Mouse (Mus musculus) liver, postnatal 0 days (tissue): ENCODE measurements around the gene Sdhaf1. TPM values are rescaled to one million over a fixed set of nuclear protein-coding genes. Genes with fewer than 3 reads are reported as not detected.

ENCODE experiments used
- ATAC-seq: fragments of 200-750 bp; cut with Nextera tagmentation; 2 replicates; pipeline ENCODE4 v1.8.0; 2017; ENCODE audit warnings: mild to moderate bottlenecking, moderate library complexity
- DNase-seq: peaks from one replicate; pipeline ENCODE4 v3.0.0-alpha.2; 2016
- H3K27ac ChIP-seq: fragments of 300-500 bp; sonication (generic); 2 replicates; pipeline ENCODE4 v1.5.1; 2014; ENCODE audit warnings: antibody characterized with exemption, moderate library complexity, mild to moderate bottlenecking, low read depth
- H3K27me3 ChIP-seq: fragments of 300-500 bp; sonication (generic); 2 replicates; pipeline ENCODE4 v1.6.1; 2014; ENCODE audit warnings: low read length, control low read depth, mixed read lengths; ENCODE audit not compliant: insufficient read depth
- H3K36me3 ChIP-seq: fragments of 300-500 bp; sonication (generic); replicated peaks from 2 replicates; pipeline ENCODE4 v1.6.1; 2014; ENCODE audit warnings: mild to moderate bottlenecking, control low read depth, low read length, moderate library complexity, mixed read lengths; ENCODE audit not compliant: insufficient read depth
- H3K4me1 ChIP-seq: fragments of 300-500 bp; sonication (generic); 2 replicates; pipeline ENCODE4 v1.6.1; 2014; ENCODE audit warnings: antibody characterized with exemption, mild to moderate bottlenecking, control low read depth; ENCODE audit not compliant: insufficient read depth
- H3K4me2 ChIP-seq: fragments of 300-500 bp; sonication (generic); 2 replicates; pipeline ENCODE4 v1.6.1; 2014; ENCODE audit warnings: low read depth, mild to moderate bottlenecking, low read length, moderate library complexity, mixed read lengths
- H3K4me3 ChIP-seq: fragments of 300-500 bp; sonication (generic); 2 replicates; pipeline ENCODE4 v1.5.1; 2014; ENCODE audit warnings: low read depth, low read length
- H3K9ac ChIP-seq: fragments of 300-500 bp; sonication (generic); replicated peaks from 2 replicates; pipeline ENCODE4 v1.6.1; 2014; ENCODE audit warnings: mild to moderate bottlenecking, moderate library complexity
- H3K9me3 ChIP-seq: fragments of 300-500 bp; sonication (generic); 2 replicates; pipeline ENCODE4 v1.6.1; 2016; ENCODE audit warnings: mild to moderate bottlenecking, control low read depth, low read length, mixed read lengths
- CTCF ChIP-seq: sonication (generic); IDR thresholded peaks from 2 replicates; pipeline ENCODE4 v1.5.1; 2016; ENCODE audit warnings: antibody characterized with exemption, low read depth
- EP300 ChIP-seq: IDR thresholded peaks from 2 replicates; pipeline ENCODE4 v1.6.1; 2016; ENCODE audit warnings: antibody characterized with exemption, low read depth, mild to moderate bottlenecking
- WGBS: fragments of 180-500 bp; shearing (Covaris S2); extraction: QIAGEN DNeasy Blood & Tissue Kit; methylation state at CpG from one replicate; pipeline ENCODE4 v1.1.7; 2014; ENCODE audit not compliant: insufficient replicate concordance; 5-methylcytosine and 5-hydroxymethylcytosine counted together
- polyA plus RNA-seq: library from polyadenylated mRNA; unstranded; fragments of >200 nt; fragmentation: Nextera tagmentation; extraction: Ambion mirVana; gene quantifications from 2 replicates; pipeline ENCODE4 v1.2.1, GENCODE M21; 2015

The Sdhaf1 gene
- polyA plus RNA-seq, 1 experiment from 2014 or later, result 14.0 TPM

DNA sequence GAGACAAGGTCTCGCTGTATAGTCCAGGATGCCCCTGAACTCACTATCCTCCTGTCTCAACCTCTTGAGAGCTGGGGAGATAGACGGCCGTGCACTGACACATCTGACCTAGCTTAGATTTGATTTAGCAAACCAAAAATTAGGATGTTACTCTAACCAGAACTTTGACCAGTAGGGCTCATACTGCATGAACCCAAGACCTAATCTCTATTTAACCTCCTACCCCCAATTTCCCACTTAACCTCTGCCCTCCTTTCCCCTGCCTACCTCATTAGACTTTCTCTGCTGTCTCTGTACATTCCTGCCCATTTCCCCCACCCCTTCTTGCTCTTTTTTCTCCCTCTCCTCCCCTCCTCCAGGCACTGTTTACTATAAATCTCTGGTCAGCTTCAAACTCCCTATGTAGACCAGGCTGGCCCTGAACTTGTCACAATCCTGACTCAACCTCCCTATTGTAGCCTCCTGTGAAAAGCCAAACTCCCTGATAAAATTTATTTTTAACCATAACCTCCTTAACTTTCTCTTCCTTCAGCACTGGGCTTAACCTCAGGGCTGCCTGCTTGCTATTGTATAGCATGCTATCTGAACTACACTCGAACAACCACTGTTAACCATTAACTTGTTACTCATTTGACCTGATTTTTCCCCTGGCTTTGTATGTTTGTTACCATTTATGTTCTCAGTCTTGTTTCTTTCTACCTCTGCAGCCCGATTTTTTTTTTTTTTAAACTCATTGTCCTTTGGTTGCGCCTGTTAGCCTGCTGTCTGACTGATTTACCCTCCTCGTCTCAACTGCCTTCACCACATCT, 34.9 kb upstream of the Sdhaf1 start:
- no peaks in the 10 kb centered on the region for H3K9me3 ChIP-seq
- peak overlapping the region; percentile 95 for H3K27ac ChIP-seq
- H3K4me1 ChIP-seq, result peaks cover 12% of the 10 kb centered on the region
- H3K4me3 ChIP-seq, result peak overlapping the region; percentile 27
- peak overlapping the region; percentile 65 for H3K4me2 ChIP-seq
- H3K9ac ChIP-seq, result peak overlapping the region; percentile 35; the same call in 1 of the 2 replicates
- no peaks in the 10 kb centered on the region for H3K36me3 ChIP-seq
- peak; percentile 67 for ATAC-seq
- no peaks in the 10 kb centered on the region for H3K27me3 ChIP-seq
- 50% methylated on average over 7 of the region's 7 CpGs for WGBS
- TF ChIP-seq EP300 (no peak), CTCF (no peak)
- DNase-seq, result no peak

DNA sequence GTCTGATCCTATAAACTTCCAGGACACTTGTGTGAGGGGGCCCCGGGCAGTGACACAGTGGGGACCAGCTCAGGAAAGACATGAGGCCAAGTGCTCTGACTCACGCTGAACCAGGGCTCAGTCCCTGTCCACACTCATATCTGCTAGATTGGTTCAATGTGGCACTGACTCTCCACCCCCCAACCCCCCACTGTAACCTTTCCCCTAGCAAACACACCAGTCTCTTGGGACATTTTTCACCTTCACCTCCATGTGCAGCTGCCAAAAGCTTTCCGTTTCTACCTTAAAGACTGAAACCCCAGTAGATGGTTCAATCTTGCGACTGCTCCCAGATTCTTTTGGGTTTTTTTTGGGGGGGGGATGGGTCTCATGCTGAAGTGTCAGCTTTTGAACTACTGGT, 30.4 kb upstream of the Sdhaf1 start:
- no peaks in the 10 kb centered on the region for H3K36me3 ChIP-seq
- peak overlapping the region; percentile 26; the same call in 1 of the 2 replicates for H3K9ac ChIP-seq
- WGBS, result 54% methylated on average over 3 of the region's 4 CpGs
- TF ChIP-seq EP300 (peak; percentile 38; the same call in 1 of the 2 replicates), CTCF (no peak)
- ATAC-seq (peak; percentile 70), DNase-seq (peak; percentile 62)
- H3K4me2 ChIP-seq, result peak overlapping the region; percentile 45
- no peaks in the 10 kb centered on the region for H3K9me3 ChIP-seq
- H3K27ac ChIP-seq, result peak overlapping the region; percentile 91
- H3K4me3 ChIP-seq, result no peak overlapping the region
- H3K27me3 ChIP-seq, result no peaks in the 10 kb centered on the region
- H3K4me1 ChIP-seq, result peaks cover 8% of the 10 kb centered on the region

DNA sequence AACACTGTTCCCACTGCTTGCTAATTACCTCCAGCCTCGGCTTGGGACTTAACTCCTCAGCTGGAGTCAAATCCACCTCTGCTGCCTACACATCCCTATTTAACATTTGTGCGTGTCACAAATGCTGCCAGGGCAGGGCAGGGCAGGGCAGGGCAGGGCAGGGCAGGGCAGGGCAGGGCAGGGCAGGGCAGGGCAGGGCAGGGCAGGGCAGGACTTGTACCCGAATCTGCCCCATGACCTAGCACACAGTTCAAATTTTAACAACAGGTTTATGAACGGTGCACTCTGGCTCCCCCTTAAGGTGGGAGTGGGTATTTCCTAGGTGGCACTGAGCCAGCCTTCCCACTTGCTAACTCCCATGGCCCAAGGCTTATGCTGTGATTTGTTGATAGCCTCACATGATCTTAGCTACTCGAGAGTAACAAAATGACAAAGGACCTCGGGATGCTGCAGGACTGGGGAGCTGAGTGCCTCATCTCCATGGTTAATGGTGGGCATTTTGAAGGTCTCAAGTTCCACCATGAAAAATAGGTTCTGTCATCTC, 29.7 kb upstream of the Sdhaf1 start:
- H3K9me3 ChIP-seq, result no peaks in the 10 kb centered on the region
- H3K4me3 ChIP-seq, result no peak overlapping the region
- H3K36me3 ChIP-seq, result no peaks in the 10 kb centered on the region
- 0 out of 2 replicates have a peak, but pooled peaks cover 3% of the 10 kb centered on the region for H3K27me3 ChIP-seq
- H3K27ac ChIP-seq, result peak overlapping the region; percentile 91
- H3K9ac ChIP-seq, result no peak overlapping the region
- 19% methylated on average over 6 of the region's 6 CpGs for WGBS
- H3K4me2 ChIP-seq, result no peak overlapping the region
- DNase-seq (peak; percentile 81), ATAC-seq (peak; percentile 78)
- TF ChIP-seq EP300, result no peak
- TF ChIP-seq CTCF, result peak; percentile 81
- H3K4me1 ChIP-seq, result peaks cover 8% of the 10 kb centered on the region

DNA sequence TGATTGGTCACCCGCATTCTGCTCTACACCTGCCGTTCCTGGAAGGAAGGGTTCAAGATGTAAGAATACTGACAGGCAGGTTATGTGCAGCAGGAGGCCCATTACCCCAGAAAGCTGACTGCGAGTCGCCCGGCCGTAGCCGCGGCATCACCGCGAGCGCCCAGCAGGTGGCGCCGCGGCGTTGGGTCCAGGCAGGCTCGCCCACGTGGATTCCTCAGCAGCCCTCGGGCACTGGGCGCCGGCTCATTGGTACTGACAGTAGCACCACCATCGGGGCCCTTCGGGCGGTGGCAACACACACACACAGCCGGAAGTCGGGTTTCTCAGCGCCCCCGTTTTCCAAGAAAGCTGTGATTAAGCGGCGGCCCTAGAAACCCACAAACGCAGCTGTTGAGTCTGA, 24.1 kb upstream of the Sdhaf1 start:
- Histone ChIP-seq H3K27me3 (peaks cover 14% of the 10 kb centered on the region; the same call in 1 of the 2 replicates), H3K36me3 (no peaks in the 10 kb centered on the region), H3K4me3 (no peak overlapping the region), H3K9ac (no peak overlapping the region), H3K9me3 (no peaks in the 10 kb centered on the region), H3K27ac (no peak overlapping the region), H3K4me1 (no peaks in the 10 kb centered on the region), H3K4me2 (no peak overlapping the region)
- TF ChIP-seq EP300 (no peak), CTCF (peak; percentile 88)
- ATAC-seq (peak; percentile 72), DNase-seq (peak; percentile 80)
- WGBS, result 2% methylated on average over 30 of the region's 30 CpGs

DNA sequence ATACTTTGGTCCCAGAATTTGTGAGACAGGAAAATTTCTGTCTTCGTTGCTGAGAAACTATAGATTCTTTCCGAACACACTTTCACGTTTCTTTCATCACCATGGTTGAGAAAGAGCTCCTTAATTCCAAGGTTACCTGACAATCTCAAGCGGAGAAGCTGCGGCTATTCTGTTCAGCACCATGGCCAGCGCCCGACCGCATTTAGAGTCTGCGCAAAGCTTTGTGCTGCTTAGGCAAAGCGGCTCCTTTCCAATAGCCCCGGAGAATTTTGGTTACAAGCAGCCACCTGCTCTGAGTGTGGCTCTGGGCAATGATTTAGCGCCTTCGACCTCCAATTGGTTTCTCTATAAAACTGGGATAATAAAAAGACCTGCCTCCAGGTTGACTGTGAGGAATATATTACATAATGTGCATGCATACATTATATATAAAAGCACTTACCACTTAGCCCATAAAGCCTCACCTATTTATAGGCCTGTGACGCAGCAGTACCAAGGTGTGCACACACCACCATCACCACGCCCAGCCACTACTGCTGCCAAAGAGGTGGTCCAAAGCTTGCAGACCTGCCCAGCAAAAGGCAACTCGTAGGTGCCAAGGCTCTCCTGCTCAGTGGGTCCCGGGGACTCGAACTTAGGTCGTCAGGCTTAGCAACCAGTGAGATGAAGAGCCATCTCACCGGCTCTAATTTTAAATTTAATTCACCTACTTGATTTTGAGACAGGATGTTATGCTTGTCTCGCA, 23.1 kb upstream of the Sdhaf1 start:
- no peak overlapping the region for H3K4me3 ChIP-seq
- ATAC-seq, result no peak
- H3K4me1 ChIP-seq, result no peaks in the 10 kb centered on the region
- no peak overlapping the region for H3K4me2 ChIP-seq
- H3K36me3 ChIP-seq, result no peaks in the 10 kb centered on the region
- no peak overlapping the region for H3K27ac ChIP-seq
- TF ChIP-seq EP300 (no peak), CTCF (no peak)
- 23% methylated on average over 21 of the region's 21 CpGs for WGBS
- peaks cover 14% of the 10 kb centered on the region; the same call in 1 of the 2 replicates for H3K27me3 ChIP-seq
- H3K9ac ChIP-seq, result no peak overlapping the region
- H3K9me3 ChIP-seq, result no peaks in the 10 kb centered on the region
- peak; percentile 79 for DNase-seq

DNA sequence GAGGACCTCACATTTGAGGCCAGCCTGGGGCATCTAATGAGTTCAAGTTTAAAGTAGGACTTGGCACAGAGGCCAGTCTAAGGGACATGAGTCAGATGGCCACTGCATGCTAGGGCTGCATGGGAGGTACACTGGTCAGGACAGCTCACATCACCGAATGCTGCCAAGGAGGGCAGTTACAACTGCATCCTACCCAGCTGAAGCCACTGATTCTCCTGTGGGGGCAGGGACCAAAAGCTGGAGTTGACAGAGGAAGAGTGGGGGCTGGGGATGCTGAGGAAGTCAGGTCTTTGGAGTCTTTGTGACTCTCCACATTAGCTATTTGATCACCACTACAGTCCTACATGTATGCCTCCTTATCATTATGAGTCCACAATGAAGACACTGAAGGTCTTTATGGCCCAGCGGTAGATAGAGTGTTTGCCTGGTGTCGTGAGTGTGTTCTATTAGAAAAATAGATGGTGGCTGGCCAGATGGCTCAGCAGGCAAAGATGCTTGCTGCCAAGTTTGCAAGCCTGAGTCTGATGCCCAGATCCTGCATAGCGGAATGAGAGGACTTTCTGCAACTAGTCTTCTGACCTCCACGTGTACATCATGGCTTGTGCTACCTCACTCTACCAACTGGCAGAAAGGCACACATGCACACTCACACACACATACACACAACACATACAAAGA, 15.9 kb upstream of the Sdhaf1 start:
- no peaks in the 10 kb centered on the region for H3K36me3 ChIP-seq
- H3K27ac ChIP-seq, result no peak overlapping the region
- H3K27me3 ChIP-seq, result peaks cover 10% of the 10 kb centered on the region; the same call in 1 of the 2 replicates
- ATAC-seq (no peak), DNase-seq (no peak)
- H3K9me3 ChIP-seq, result no peaks in the 10 kb centered on the region
- H3K4me2 ChIP-seq, result no peak overlapping the region
- no peak overlapping the region for H3K9ac ChIP-seq
- no peak for TF ChIP-seq CTCF
- TF ChIP-seq EP300, result no peak
- 65% methylated on average over 5 of the region's 5 CpGs for WGBS
- H3K4me3 ChIP-seq, result no peak overlapping the region
- no peaks in the 10 kb centered on the region for H3K4me1 ChIP-seq
